Mouse (Mus musculus) testis, adult 2 months (tissue): ENCODE results near the gene Ano5.

Experiments
- CTCF ChIP-seq: fragments of 200-500 bp; IDR thresholded peaks from 2 replicates; pipeline ENCODE4 v1.5.1; 2012; ENCODE audit warnings: low read depth, mild to moderate bottlenecking, inconsistent platforms, low read length, moderate library complexity; ENCODE audit not compliant: control insufficient read depth, insufficient read depth, insufficient replicate concordance
- POLR2A ChIP-seq: fragments of 200-500 bp; IDR thresholded peaks from 2 replicates; pipeline ENCODE4 v1.6.1; 2012; ENCODE audit warnings: low read depth, mild to moderate bottlenecking, inconsistent platforms, low read length, moderate library complexity; ENCODE audit not compliant: control insufficient read depth

GRCm38 (mm10) chr7:51603741-51604140, 92.9 kb downstream of the Ano5 start:
- TF ChIP-seq POLR2A (no peak), CTCF (no peak)
